Mouse (Mus musculus): ENCODE measurements around the gene 9330161L09Rik. TPM values are rescaled to one million over a fixed set of nuclear protein-coding genes. Genes with fewer than 3 reads are reported as not detected.

Gene 9330161L09Rik
- total RNA-seq, 2 experiments from 2014 or later = 1.8 to 3.4 TPM

DNA sequence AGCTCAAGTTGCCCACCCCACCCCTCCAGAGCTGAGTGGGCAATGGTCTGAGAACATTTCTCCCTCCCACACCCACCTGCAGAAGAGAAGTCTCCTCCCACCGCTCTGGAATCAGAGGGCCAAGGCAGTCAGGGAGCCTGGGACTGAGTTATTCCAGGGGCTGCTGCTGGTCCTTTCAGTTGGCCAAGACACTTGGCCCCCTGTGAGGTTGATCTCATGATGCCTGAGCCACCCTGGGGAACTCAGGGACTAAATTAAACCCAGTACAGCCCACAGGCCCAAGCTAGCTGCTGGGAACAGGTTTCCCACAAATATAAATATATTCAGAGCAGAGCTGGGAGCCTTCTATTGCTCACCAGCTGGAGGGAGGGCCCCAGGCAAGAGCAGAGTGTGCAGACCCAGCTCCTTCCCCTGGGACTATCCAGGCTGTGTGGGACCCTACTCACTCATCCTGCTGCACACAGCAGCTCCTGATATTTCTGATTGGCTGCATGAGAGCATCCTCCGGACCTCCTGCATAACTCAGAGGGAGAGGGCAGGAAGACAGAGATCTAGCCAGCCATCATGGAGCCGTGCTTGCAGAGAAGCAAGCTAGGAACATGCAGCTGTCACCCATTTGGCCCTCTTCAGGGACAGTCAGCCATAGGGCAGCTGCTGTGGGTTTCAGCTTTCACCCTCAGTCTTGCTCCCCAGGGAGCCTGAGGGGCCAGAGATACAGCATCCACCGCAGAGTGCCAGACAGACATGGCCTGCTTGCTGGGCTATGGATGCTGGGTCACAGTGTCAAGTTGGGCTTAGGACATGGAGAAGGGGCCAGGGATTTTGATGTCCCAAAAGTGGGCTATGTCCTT, 48.4 kb downstream of the 9330161L09Rik start:
- intact Hi-C loops (cut with DNase I) = no loop called here
- no peak for DNase-seq (ENCODE audit: extremely low spot score in 1 of 2, low spot score in 2 of 2)

DNA sequence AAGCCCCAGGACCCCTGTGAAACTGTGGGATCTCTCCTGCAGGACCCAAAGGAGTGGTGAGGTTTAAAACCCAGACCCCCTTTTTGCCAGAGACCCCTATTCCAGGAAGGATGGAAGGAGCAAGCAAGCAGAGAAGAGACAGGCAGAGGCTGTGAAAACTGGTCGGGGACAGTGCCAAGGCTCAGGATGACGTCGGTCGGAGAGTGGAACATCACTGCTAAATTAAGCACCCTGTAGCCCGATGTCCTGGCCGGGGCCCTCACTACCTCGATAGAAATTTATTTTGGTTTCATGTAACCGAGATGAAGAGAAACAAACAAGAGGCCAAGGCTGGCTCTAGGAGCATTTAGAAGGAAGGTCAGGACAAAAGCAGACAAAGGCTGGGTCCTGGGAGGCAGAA, 49.4 kb downstream of the 9330161L09Rik start:
- no peak for DNase-seq (ENCODE audit: extremely low spot score in 1 of 2, low spot score in 2 of 2)
- intact Hi-C loops (cut with DNase I) = no loop called here

Other genes with a start within 250 kb of the 9330161L09Rik start
- gene Prima1, start 165.7 kb downstream of the 9330161L09Rik start, total RNA-seq (2021) = 1 to 10 TPM; 1.3 to 3.0 TPM
- 1 to 10 TPM; 5.1 to 7.1 TPM for gene Fam181a, start 96.8 kb downstream of the 9330161L09Rik start, total RNA-seq (2021)
- gene Asb2, start 51.8 kb downstream of the 9330161L09Rik start, total RNA-seq (2021) = 1 to 10 TPM; 3.3 to 3.7 TPM
- gene Otub2, start 19.1 kb downstream of the 9330161L09Rik start, total RNA-seq (2021) = 10 to 100 TPM; 20.6 to 23.2 TPM
- gene Ddx24, start 18.0 kb upstream of the 9330161L09Rik start, total RNA-seq (2021) = 100 to 1,000 TPM; 172 to 173 TPM
- 10 to 100 TPM; 27.9 to 31.4 TPM for gene Ifi27, start 26.4 kb upstream of the 9330161L09Rik start, total RNA-seq (2021)
- gene Ifi27l2a, start 35.9 kb upstream of the 9330161L09Rik start, total RNA-seq (2021) = 1 to 10 TPM; 3.3 to 5.4 TPM
- gene Ifi27l2b, start 49.4 kb upstream of the 9330161L09Rik start, total RNA-seq (2021) = not detected
- gene Ppp4r4, start 124.5 kb upstream of the 9330161L09Rik start, total RNA-seq (2021) = 10 to 100 TPM in 1 of 2 experiments, 1 to 10 TPM in 1; 9.6 to 11.3 TPM
- gene Serpina10, start 223.6 kb upstream of the 9330161L09Rik start, total RNA-seq (2021) = not detected
- gene Serpina6, start 249.4 kb upstream of the 9330161L09Rik start, total RNA-seq (2021) = not detected